Mouse (Mus musculus) liver, embryonic 14.5 days (tissue): ENCODE measurements around the gene Slc4a7. TPM values are rescaled to one million over a fixed set of nuclear protein-coding genes. Genes with fewer than 3 reads are reported as not detected.
A peak's percentile ranks its signal among the peaks of the same experiment; 100 is the strongest.
"Not testable (repeated sequence)": the region's sequence is repeated elsewhere in the genome, so short reads cannot be mapped to it uniquely, and the experiment has no call there.

Experiments used
- ATAC-seq: fragments of 200-750 bp; cut with Nextera tagmentation; 2 replicates; pipeline ENCODE4 v1.8.0; 2017; ENCODE audit warnings: moderate number of reproducible peaks, mild to moderate bottlenecking, moderate library complexity; ENCODE audit not compliant: insufficient read depth
- DNase-seq, 3 experiments: peaks; one replicate each; pipeline ENCODE4 v3.0.0-alpha.2; 2012 to 2013; ENCODE audit warnings: low read depth in 3 of 3, low spot score in 3 of 3
- H3K27ac ChIP-seq: fragments of 300-500 bp; sonication (generic); 2 replicates; pipeline ENCODE4 v1.5.1; 2014; ENCODE audit warnings: moderate library complexity, mild to moderate bottlenecking, control low read depth, inconsistent platforms
- H3K27me3 ChIP-seq: fragments of 300-500 bp; sonication (generic); 2 replicates; pipeline ENCODE4 v1.6.1; 2014; ENCODE audit warnings: mild to moderate bottlenecking, low read length, moderate library complexity; ENCODE audit not compliant: control insufficient read depth, insufficient read depth
- H3K36me3 ChIP-seq: fragments of 300-500 bp; sonication (generic); replicated peaks from 2 replicates; pipeline ENCODE4 v1.6.1; 2014; ENCODE audit warnings: low read depth; ENCODE audit not compliant: control insufficient read depth, insufficient read depth
- H3K4me1 ChIP-seq, 2 experiments: fragments of 200-500 bp in 1 of 2; fragments of 300-500 bp in 1 of 2; sonication (generic) in 1 of 2; replicated peaks; 2 replicates each; pipeline ENCODE4 v1.6.1; 2012 to 2014; ENCODE audit warnings: antibody characterized with exemption in 1 of 2, inconsistent platforms in 1 of 2, low read length in 1 of 2; ENCODE audit not compliant: control insufficient read depth in 2 of 2, insufficient read depth in 2 of 2
- H3K4me2 ChIP-seq: fragments of 300-500 bp; sonication (generic); 2 replicates; pipeline ENCODE4 v1.6.1; 2014; ENCODE audit warnings: low read depth, mild to moderate bottlenecking, control low read depth, moderate library complexity
- H3K4me3 ChIP-seq, 2 experiments: fragments of 200-500 bp in 1 of 2; fragments of 300-500 bp in 1 of 2; sonication (generic) in 1 of 2; 2 replicates each; pipeline ENCODE4 v1.5.1; 2012 to 2014; ENCODE audit warnings: low read depth in 2 of 2, low read length in 2 of 2, mild to moderate bottlenecking in 2 of 2, control low read depth in 1 of 2, inconsistent platforms in 1 of 2, moderate library complexity in 1 of 2; ENCODE audit not compliant: insufficient read depth in 1 of 2
- H3K9ac ChIP-seq: fragments of 300-500 bp; sonication (generic); replicated peaks from 2 replicates; pipeline ENCODE4 v1.6.1; 2014; ENCODE audit warnings: mild to moderate bottlenecking, control low read depth, moderate library complexity
- H3K9me3 ChIP-seq: fragments of 300-500 bp; sonication (generic); 2 replicates; pipeline ENCODE4 v1.6.1; 2016; ENCODE audit warnings: low read length, mixed read lengths; ENCODE audit not compliant: control insufficient read depth
- CTCF ChIP-seq: IDR thresholded peaks from 2 replicates; pipeline ENCODE4 v1.5.1; 2016; ENCODE audit warnings: antibody characterized with exemption, low read depth, control low read depth
- EP300 ChIP-seq: IDR thresholded peaks from 2 replicates; pipeline ENCODE4 v1.6.1; 2016; ENCODE audit warnings: antibody characterized with exemption, low read depth
- WGBS: fragments of 180-500 bp; shearing (Covaris S2); extraction: QIAGEN DNeasy Blood & Tissue Kit; methylation state at CpG from one replicate; pipeline ENCODE4 v1.1.7; 2014; ENCODE audit not compliant: insufficient replicate concordance; 5-methylcytosine and 5-hydroxymethylcytosine counted together
- polyA plus RNA-seq, 2 experiments: library from polyadenylated mRNA; depleted of rRNA in 1 of 2; stranded (reverse) in 1 of 2; unstranded in 1 of 2; fragments of >200 nt; fragmentation: Nextera tagmentation in 1 of 2; extraction: Ambion mirVana in 1 of 2; gene quantifications; 2 replicates each; pipeline versions ENCODE4 v1.2.1 to v1.2.3; 2012 to 2014

Slc4a7 gene
- polyA plus RNA-seq, 2 experiments, result 1.6 to 1.7 TPM

GRCm38 (mm10) chr14:14789840-14790470, 87.9 kb downstream of the Slc4a7 start:
- DNase-seq, result no peak
- no peaks in the 10 kb centered on the region for H3K4me1 ChIP-seq
- H3K36me3 ChIP-seq, result peaks cover 9% of the 10 kb centered on the region
- no peak overlapping the region for H3K27ac ChIP-seq
- ATAC-seq, result no peak
- no peak overlapping the region for H3K4me3 ChIP-seq
- no peak overlapping the region for H3K9ac ChIP-seq
- H3K27me3 ChIP-seq, result no peaks in the 10 kb centered on the region
- WGBS, result 72% methylated on average over 4 of the region's 4 CpGs
- H3K9me3 ChIP-seq, result no peaks in the 10 kb centered on the region
- H3K4me2 ChIP-seq, result no peak overlapping the region
- TF ChIP-seq EP300 (no peak), CTCF (no peak)

- Histone ChIP-seq H3K9ac (no peak overlapping the region), H3K4me2 (no peak overlapping the region), H3K36me3 (no peaks in the 10 kb centered on the region), H3K27me3 (no peaks in the 10 kb centered on the region), H3K4me3 (no peak overlapping the region), H3K4me1 (no peaks in the 10 kb centered on the region), H3K27ac (no peak overlapping the region), H3K9me3 (no peaks in the 10 kb centered on the region)
- DNase-seq (no peak), ATAC-seq (no peak)
- no peak for TF ChIP-seq EP300
- TF ChIP-seq CTCF, result no peak
- WGBS, result 49% methylated on average over 5 of the region's 5 CpGs
These were observed 97.8 kb downstream of the Slc4a7 start for GRCm38 (mm10) chr14:14799861-14800260.

- no peak for ATAC-seq
- Histone ChIP-seq H3K4me2 (no peak overlapping the region), H3K4me3 (no peak overlapping the region), H3K9me3 (no peaks in the 10 kb centered on the region), H3K9ac (no peak overlapping the region), H3K27ac (no peak overlapping the region), H3K27me3 (no peaks in the 10 kb centered on the region), H3K4me1 (no peaks in the 10 kb centered on the region), H3K36me3 (no peaks in the 10 kb centered on the region)
- DNase-seq, result peak in 1 of 3 experiments; percentile 4
- TF ChIP-seq EP300 (no peak), CTCF (no peak)
- WGBS, result 49% methylated on average over 4 of the region's 4 CpGs
These were observed 98.3 kb downstream of the Slc4a7 start for GRCm38 (mm10) chr14:14800332-14800731.

- Histone ChIP-seq H3K27ac (no peak overlapping the region), H3K9ac (no peak overlapping the region), H3K4me2 (no peak overlapping the region), H3K4me1 (no peaks in the 10 kb centered on the region), H3K9me3 (no peaks in the 10 kb centered on the region), H3K4me3 (no peak overlapping the region), H3K36me3 (no peaks in the 10 kb centered on the region), H3K27me3 (no peaks in the 10 kb centered on the region)
- TF ChIP-seq CTCF (no peak), EP300 (no peak)
- ATAC-seq, result no peak
- 69% methylated on average over 3 of the region's 3 CpGs for WGBS
- DNase-seq, result no peak
These were observed 98.7 kb downstream of the Slc4a7 start for GRCm38 (mm10) chr14:14800810-14801209.

DNA sequence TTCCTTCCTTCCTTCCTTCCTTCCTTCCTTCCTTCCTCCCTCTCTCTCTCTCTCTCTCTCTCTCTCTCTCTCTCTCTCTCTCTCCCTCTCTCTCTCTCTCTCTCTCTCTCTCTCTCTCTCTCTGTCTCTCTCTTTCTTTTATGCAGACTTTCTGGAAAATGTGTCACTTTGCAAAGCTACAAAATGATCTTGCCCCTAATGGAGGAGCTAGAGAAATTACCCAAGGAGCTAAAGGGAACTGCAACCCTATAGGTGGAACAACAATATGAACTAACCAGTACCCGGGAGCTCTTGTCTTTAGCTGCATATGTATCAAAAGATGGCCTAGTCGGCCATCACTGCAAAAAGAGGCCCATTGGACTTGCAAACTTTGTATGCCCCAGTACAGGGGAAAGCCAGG, 101.0 kb downstream of the Slc4a7 start, which contains the start of gene Nek10:
TSS of gene Nek10 (plus strand) at position 301 of the 400 bp plus-strand sequence.
- H3K9me3 ChIP-seq, H3K27me3 ChIP-seq, H3K9ac ChIP-seq, H3K4me1 ChIP-seq, H3K4me3 ChIP-seq, H3K4me2 ChIP-seq, ATAC-seq, H3K36me3 ChIP-seq, DNase-seq, H3K27ac ChIP-seq: not testable (repeated sequence)
- WGBS, result 80% methylated on average over 1 of the region's 2 CpGs
